Mouse (Mus musculus): ENCODE results near the gene Ppme1.

Ppme1 gene

GRCm38 (mm10) chr7:100327514-100327913, 44.6 kb downstream of the Ppme1 start:
- DNase-seq (ENCODE audit: low spot score), result no peak

GRCm38 (mm10) chr7:100325482-100325881, 46.6 kb downstream of the Ppme1 start:
- DNase-seq (ENCODE audit: low spot score), result no peak

DNA sequence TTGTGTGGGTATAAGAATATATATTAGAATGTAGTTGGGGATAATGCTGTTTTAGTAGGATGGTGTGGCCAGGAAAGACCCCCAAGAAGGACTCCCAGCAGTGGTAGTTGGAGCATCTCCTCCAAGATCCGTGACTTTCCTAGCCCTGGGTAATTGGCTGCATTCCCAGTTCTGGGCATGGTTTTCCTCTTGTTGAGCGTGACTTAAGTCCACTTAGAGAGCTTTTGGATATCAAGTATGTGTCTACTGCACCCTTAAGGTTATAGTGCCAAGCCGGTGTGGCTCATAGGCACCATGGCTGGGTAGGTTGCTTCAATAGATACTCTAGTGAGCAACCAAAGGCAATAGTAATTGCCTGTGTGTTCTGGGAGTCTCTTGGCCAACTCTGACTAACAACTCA, 48.4 kb downstream of the Ppme1 start:
- DNase-seq (ENCODE audit: low spot score), result no peak

- no peak for DNase-seq (ENCODE audit: low spot score)
These were observed 54.6 kb downstream of the Ppme1 start for GRCm38 (mm10) chr7:100317534-100317933.

DNA sequence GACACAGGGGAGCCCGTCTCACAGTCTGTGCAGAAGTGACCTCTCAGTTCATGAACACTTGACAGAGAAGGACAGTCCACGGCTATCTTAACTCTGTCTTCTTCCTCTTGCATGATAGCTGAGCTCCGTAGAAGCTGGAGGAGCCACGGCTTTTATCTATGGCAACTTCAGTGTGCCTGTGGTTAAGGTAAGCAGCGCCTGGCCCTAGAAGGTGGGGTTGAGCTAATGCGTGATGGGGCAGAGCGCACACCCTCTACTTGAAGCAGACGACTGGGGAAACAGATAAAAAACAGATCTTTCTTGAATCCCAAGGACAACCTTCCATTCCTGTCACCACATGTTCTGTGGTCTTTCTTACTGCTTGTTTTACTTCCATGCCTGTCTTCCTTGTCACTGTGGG, 55.2 kb downstream of the Ppme1 start:
- no peak for DNase-seq (ENCODE audit: low spot score)

DNA sequence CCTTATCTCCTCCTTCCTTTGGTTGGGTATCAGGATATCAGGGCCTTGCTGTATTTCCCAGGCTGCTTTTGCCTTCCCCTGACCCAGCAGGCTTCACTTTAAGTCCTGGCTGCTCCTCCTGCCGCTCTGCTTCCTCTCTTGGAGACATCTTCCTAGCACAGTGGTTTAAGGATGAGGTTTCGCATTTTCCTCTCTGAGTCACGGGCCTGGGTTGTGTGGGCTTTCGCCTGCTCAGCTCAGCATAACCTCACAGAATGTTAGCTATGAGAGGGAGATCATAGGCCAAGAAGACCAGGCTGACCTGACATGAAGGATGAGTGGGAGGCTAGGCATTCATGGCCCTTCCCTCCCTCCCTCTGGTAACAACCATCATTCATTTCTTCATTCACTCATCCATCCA, 59.4 kb downstream of the Ppme1 start:
- DNase-seq (ENCODE audit: low spot score), result no peak

DNA sequence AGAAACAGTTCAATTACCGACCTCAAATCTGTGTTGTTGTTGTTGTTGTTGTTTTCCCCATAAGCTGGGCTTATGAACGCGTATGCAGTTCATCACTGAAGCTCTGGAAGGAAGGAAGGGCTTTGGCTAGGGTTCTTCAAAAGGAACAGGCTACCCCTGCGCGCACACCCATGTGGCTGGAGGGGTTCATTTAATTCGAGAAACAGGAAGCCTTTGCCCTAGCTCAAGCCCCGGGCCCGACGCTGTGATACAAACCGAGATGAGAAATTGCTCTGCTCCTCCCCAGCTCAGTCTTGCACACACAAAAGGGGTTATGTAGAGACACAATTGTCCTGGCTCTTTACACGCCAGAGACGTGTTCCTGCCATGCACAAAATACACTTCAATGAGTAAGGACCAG, 61.8 kb downstream of the Ppme1 start:
- no peak for DNase-seq (ENCODE audit: low spot score)

- no peak for DNase-seq (ENCODE audit: low spot score)
These were observed 62.4 kb downstream of the Ppme1 start for GRCm38 (mm10) chr7:100309679-100310078.

- DNase-seq (ENCODE audit: low spot score), result no peak
These were observed 62.9 kb downstream of the Ppme1 start for GRCm38 (mm10) chr7:100309216-100309615.

- no peak for DNase-seq (ENCODE audit: low spot score)
These were observed 64.0 kb downstream of the Ppme1 start for GRCm38 (mm10) chr7:100307872-100308653.

GRCm38 (mm10) chr7:100305894-100306293, 66.2 kb downstream of the Ppme1 start:
- DNase-seq (ENCODE audit: low spot score), result no peak

GRCm38 (mm10) chr7:100302316-100302715, 69.8 kb downstream of the Ppme1 start:
- peak; percentile 42 for DNase-seq (ENCODE audit: low spot score)

DNA sequence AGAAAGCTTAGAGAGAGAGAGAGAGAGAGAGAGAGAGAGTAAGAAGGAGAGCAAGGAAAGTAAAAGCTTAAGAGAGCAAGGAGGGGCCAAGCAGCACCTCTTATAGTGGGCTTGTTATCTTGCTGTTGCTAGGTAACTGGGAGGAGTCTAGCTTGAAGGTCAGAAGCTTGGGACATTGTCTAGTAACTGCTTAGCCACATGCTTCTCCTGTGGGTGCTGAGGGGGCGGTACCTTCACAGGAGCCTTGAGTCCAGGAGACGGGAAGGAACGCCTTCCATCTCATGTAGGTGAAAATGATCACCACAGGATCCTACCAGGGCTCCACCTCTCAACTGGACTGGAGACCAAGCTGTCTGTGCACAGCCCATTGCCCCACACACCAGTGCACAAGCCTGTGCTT, 70.7 kb downstream of the Ppme1 start:
- no peak for DNase-seq (ENCODE audit: low spot score)

GRCm38 (mm10) chr7:100298861-100299510, 73.1 kb downstream of the Ppme1 start:
- no peak for DNase-seq (ENCODE audit: low spot score)

DNA sequence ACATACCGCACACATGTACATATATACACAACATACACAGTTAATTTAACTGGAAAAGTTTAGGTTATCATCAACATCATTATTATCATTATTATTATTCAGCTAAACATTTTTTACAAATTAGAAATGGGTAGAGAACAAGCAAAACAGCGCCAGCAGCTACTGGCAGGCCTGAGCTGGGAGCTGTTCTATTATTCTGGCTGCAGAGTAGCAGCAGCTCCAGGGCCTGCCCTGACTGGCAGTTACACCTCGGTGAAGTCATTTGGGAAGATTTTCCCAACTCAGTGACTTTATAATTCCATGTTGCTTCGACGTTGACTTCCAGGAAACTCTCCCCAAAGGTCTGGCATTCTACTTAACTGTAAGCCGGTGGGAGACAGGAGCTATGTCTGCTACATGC, 75.4 kb downstream of the Ppme1 start:
- DNase-seq (ENCODE audit: low spot score), result no peak

DNA sequence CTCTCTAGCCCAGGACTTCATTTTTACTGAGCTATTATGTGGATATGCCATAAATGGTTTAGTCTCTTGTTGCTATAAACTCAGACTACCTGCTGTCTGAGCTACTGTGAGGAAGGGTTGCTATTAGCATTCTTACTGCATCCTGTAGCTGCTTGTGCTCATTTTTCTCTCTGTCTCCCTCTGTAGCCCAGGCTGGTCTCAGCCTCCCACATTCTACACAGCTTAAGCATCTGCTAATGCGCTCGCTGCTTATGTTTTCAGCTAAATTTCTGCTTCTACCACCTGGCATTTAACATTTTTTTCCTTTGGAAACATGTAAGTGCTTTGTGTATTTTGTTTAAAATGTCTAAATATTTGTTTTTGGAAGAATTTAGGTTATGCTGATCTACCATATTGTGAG, 76.4 kb downstream of the Ppme1 start:
- no peak for DNase-seq (ENCODE audit: low spot score)

GRCm38 (mm10) chr7:100293546-100293945, 78.6 kb downstream of the Ppme1 start:
- no peak for DNase-seq (ENCODE audit: low spot score)

GRCm38 (mm10) chr7:100288622-100289021, 83.5 kb downstream of the Ppme1 start:
- no peak for DNase-seq (ENCODE audit: low spot score)

GRCm38 (mm10) chr7:100287748-100288578, 84.1 kb downstream of the Ppme1 start:
- DNase-seq (ENCODE audit: low spot score), result peak; percentile 80

DNA sequence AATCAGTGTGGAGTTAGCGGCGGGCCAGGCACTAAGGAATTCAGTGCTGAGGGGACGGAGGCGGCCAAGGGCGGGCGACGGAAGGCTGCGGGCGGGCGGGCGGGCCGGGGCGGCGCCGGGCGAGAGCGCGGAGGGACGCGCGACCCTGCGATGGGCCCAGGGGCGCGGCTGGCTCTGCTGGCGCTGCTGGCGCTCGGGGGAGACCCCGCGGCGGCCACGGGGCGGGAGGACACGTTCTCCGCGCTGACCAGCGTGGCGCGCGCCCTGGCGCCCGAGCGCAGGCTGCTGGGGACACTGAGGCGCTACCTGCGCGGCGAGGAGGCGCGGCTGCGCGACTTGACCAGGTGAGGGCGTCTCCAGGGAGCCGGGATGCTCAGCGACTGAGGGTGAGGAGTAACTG, 86.7 kb downstream of the Ppme1 start, which contains the start of gene P4ha3:
TSS of gene P4ha3 (plus strand) at position 138 of the 400 bp plus-strand sequence.
- no peak for DNase-seq (ENCODE audit: low spot score)

DNA sequence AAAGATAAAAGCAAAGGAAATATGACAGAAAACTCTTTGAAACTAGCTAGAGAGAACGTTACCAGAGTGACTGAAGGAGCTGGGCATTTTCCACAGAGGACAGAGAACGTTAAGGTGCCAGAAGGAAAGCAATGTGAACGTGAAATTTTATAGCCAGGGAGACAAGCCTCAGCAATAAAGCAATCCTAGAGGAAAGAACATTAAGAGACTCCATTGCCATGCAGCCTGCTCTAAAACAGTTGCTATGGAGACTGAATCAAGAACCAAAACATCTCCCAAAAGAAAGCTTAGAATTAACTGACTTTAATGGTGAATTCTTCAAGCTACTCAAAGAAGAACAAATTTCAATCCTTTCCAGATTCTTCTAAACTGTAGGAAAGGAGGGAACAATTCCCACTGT, 88.8 kb downstream of the Ppme1 start:
- no peak for DNase-seq (ENCODE audit: low spot score)

GRCm38 (mm10) chr7:100281596-100281995, 90.5 kb downstream of the Ppme1 start:
- no peak for DNase-seq (ENCODE audit: low spot score)

DNA sequence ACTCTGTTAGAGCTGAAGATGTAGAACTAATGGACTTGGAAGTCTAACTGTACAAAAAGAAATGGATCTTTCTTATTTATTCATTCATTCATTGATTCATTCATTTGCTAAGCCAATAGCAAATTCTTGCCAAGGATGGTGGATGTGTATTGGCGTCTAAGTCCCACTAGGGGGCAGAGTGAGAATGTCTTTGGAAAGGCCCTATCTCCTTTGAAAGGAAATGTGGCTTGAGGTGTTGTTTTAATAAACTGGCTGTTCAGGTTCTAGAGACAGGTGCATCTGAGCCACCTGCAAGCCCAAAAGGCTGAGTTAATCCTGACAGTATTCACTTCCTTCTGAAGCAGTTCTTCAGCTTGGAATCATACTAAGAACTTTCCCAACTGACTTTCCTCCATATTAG, 92.3 kb downstream of the Ppme1 start:
- DNase-seq (ENCODE audit: low spot score), result no peak
